Mouse (Mus musculus) E14TG2a.4 (cell line): ENCODE results near the gene Prkg1.

Experiments used
- H3K27me3 ChIP-seq: 2 replicates; pipeline ENCODE4 v1.6.1; 2014; ENCODE audit warnings: low read length, control low read depth; ENCODE audit not compliant: insufficient read depth
- H3K36me3 ChIP-seq: 2 replicates; pipeline ENCODE4 v1.6.1; 2014; ENCODE audit warnings: low read length, control low read depth; ENCODE audit not compliant: insufficient read depth
- H3K4me1 ChIP-seq: replicated peaks from 2 replicates; pipeline ENCODE4 v1.6.1; 2014; ENCODE audit warnings: low read depth, low read length, control low read depth
- H3K4me3 ChIP-seq: replicated peaks from 2 replicates; pipeline ENCODE4 v1.5.1; 2014; ENCODE audit warnings: mild to moderate bottlenecking, low read length
- H3K9me3 ChIP-seq: 2 replicates; pipeline ENCODE4 v1.6.1; 2014; ENCODE audit warnings: low read length, control low read depth
- CTCF ChIP-seq: conservative IDR thresholded peaks from 2 replicates; pipeline ENCODE4 v1.5.1; 2014; ENCODE audit warnings: low read length
- NANOG ChIP-seq: IDR thresholded peaks from 2 replicates; pipeline ENCODE4 v1.6.1; 2014; ENCODE audit warnings: borderline replicate concordance, low read length, mixed read lengths
- POU5F1 ChIP-seq: IDR thresholded peaks from 2 replicates; pipeline ENCODE4 v1.6.1; 2014; ENCODE audit warnings: low read length, borderline replicate concordance

Gene Prkg1

DNA sequence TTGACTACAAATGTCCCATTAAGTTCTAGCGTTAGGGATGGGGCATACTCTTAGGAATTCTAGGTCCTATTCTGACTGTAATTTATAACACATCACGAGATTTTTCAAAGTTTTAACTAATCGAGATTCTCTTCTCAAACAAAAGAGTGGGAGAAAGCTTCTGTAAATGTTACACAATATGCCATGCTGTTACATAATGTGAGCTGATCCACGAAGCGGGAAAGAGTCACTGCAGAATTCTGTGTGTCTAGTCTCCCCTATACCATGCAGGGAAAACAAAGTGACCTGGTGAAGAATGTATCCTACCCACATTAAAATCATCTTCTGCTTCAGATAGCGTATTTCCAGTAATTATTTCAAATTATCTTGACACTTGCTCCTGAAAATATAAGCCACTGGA lies 567.8 kb downstream of the Prkg1 start:
- Histone ChIP-seq H3K27me3 (no peaks in the 10 kb centered on the region), H3K4me1 (no peaks in the 10 kb centered on the region), H3K4me3 (no peak overlapping the region), H3K9me3 (no peaks in the 10 kb centered on the region), H3K36me3 (no peaks in the 10 kb centered on the region)
- TF ChIP-seq NANOG (no peak), CTCF (no peak), POU5F1 (no peak)

DNA sequence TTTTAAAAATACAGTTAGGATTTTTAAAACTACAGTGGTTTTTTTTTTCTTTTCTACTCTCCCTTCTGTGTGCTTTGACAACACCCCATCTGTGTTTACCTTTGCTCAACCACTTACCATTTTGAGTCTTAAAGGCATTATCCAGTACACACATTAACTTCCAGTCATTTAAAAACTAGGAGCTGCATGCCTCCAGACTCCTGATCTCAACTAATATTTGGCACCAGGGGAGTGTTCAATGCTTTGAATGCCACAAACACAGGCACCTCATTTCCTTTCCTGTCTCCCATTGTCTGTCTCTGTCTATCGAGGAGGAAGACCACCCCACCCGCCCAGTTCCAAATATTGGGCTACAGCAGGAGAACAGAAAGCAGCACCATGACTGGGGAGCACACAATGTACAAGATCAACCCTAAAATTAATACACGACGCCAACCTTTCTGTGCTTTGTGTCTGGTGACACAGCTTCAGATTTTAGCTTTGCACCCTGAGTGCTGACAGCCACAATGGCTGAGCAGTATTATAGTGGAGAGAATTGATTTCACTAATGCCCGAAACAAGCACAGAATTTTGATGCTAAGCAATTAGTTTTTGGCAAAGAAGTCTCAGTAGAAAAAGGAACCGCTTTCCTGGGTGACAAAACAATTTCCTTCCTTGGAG lies 576.1 kb downstream of the Prkg1 start:
- Histone ChIP-seq H3K4me1 (no peaks in the 10 kb centered on the region), H3K36me3 (no peaks in the 10 kb centered on the region), H3K27me3 (no peaks in the 10 kb centered on the region), H3K4me3 (no peak overlapping the region), H3K9me3 (no peaks in the 10 kb centered on the region)
- TF ChIP-seq NANOG (no peak), POU5F1 (no peak), CTCF (no peak)

DNA sequence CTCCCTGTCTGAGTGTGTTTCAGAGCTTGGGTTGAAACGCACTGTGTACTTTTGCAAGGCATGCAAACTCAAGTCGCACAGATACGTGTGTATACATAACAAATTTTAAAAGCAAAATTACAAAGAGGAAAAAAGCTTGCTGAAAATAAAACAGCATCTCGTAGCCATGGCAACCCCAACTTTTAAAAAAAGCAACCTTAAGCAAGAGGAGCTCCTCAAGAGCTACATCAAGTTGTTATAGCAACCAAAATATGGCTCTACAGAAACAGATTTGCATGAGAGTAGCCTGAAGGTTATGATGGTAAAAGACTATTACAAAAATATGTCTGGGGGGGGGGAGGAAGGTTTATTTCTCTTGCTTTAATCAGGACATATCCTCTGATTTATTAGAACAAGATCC lies 584.1 kb downstream of the Prkg1 start:
- Histone ChIP-seq H3K9me3 (no peaks in the 10 kb centered on the region), H3K4me1 (no peaks in the 10 kb centered on the region), H3K4me3 (no peak overlapping the region), H3K27me3 (no peaks in the 10 kb centered on the region), H3K36me3 (no peaks in the 10 kb centered on the region)
- TF ChIP-seq CTCF (no peak), POU5F1 (no peak), NANOG (no peak)

DNA sequence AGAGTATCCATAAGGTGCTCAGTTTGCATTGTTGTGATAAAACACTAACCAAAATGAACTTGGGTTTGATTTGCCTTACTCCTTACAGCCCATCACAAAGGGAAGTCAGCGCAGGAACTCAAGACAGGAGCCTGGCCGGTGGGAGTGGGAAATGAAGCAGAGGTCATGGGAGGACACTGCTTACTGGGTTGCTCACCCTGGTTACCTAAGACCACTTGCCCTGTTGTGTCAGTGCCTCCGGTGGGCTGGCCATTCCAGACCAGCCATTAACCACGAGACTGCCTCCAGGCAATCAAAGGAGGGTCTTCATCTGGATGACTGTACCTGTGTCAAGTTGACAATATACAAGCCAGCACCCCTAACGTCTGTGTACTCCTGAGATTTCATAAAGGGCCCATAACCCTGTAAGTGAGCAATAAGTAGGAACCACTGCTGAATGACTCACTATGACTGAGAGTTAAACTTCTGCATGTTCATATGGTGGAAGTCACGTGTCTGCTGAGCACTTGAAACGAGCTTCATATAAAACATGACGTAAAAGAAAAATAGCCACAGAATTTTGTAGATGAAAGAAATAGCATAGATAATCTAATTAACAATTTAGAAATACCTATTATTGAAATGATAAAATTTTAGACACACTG lies 587.4 kb downstream of the Prkg1 start:
- TF ChIP-seq POU5F1 (no peak), CTCF (no peak), NANOG (no peak)
- H3K36me3 ChIP-seq = no peaks in the 10 kb centered on the region

GRCm38 (mm10) chr19:31170985-31171384 lies 593.8 kb downstream of the Prkg1 start:
- H3K36me3 ChIP-seq = no peaks in the 10 kb centered on the region
- peaks cover 14% of the 10 kb centered on the region for H3K4me1 ChIP-seq
- peaks cover 6% of the 10 kb centered on the region; the same call in 1 of the 2 replicates for H3K27me3 ChIP-seq
- H3K4me3 ChIP-seq = no peak overlapping the region
- TF ChIP-seq NANOG = peak; percentile 53; the same call in 1 of the 2 replicates
- no peak for TF ChIP-seq POU5F1
- H3K9me3 ChIP-seq = no peaks in the 10 kb centered on the region

More for the DNA sequence above, 587.4 kb downstream of the Prkg1 start:
- H3K4me1 ChIP-seq = no peaks in the 10 kb centered on the region
- H3K4me3 ChIP-seq = no peak overlapping the region
- no peaks in the 10 kb centered on the region for H3K27me3 ChIP-seq
- H3K9me3 ChIP-seq = no peaks in the 10 kb centered on the region

GRCm38 (mm10) chr19:31158944-31159460 lies 605.8 kb downstream of the Prkg1 start:
- H3K36me3 ChIP-seq = no peaks in the 10 kb centered on the region
- TF ChIP-seq NANOG = no peak
- TF ChIP-seq POU5F1 = no peak
- no peak for TF ChIP-seq CTCF
- no peaks in the 10 kb centered on the region for H3K4me1 ChIP-seq
- H3K4me3 ChIP-seq = no peak overlapping the region
- no peaks in the 10 kb centered on the region for H3K9me3 ChIP-seq
- H3K27me3 ChIP-seq = no peaks in the 10 kb centered on the region

DNA sequence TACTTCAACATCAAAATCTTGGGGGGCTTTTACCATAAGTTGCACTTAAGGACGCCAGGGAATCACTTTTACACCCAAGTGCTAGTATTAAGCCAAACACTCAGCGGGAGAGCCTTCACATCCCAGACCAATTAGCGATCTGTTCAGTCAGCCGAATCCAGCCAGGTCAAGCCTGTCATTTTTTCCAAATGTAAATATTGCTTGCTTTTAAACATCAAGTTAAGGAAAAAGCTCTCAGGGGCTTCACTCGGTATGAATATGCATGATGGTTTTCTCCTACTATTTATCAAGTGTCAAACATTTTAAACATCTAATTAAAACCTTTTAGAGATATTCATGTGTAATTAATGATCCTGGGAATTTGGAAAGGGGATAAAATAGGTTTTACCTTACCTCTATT lies 611.4 kb downstream of the Prkg1 start:
- H3K4me3 ChIP-seq = no peak overlapping the region
- no peak for TF ChIP-seq POU5F1
- TF ChIP-seq NANOG = no peak
- TF ChIP-seq CTCF = no peak
- no peaks in the 10 kb centered on the region for H3K36me3 ChIP-seq
- H3K4me1 ChIP-seq = no peaks in the 10 kb centered on the region
- no peaks in the 10 kb centered on the region for H3K9me3 ChIP-seq
- H3K27me3 ChIP-seq = no peaks in the 10 kb centered on the region

DNA sequence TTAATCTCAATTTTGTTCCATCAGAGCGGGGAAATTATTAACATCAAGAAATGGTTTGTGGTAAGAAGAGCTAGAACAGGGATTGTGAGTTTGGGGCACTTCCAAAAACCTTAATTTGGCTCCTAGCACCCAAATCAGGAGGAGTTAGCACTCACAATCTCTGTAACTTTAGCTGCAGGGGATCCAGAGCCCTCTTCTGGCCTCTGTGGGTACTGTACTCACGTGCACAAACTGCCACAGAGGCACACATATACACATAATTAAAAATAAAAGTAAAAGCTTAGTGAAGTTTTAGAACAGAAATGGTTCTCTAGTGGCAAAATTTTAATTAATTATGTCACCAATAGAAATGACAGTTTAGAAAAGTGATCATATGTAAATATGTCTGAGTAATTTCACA lies 614.9 kb downstream of the Prkg1 start:
- no peaks in the 10 kb centered on the region for H3K4me1 ChIP-seq
- H3K4me3 ChIP-seq = no peak overlapping the region
- H3K27me3 ChIP-seq = no peaks in the 10 kb centered on the region
- H3K9me3 ChIP-seq = no peaks in the 10 kb centered on the region
- no peaks in the 10 kb centered on the region for H3K36me3 ChIP-seq
- TF ChIP-seq CTCF = peak; percentile 90
- TF ChIP-seq POU5F1 = no peak
- no peak for TF ChIP-seq NANOG

DNA sequence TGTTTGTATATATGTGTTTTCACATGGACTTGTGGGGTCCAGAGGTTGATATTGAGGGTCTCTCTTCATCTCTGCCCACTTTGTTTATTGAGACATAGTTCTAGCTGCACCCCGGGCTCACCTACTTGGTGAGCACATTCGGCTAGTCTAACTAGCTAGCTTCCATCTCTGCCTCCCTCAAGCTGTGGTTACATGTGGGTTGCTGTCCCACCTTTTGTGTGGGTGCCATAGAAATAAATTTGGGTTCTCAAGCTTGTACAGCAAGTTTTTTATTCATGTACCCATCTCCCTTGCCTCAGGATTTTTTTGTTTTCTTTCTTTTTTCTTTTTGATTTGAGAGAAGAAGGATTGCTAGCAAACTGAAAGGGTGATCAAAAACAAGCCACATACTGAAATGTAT lies 617.4 kb downstream of the Prkg1 start:
- Histone ChIP-seq H3K27me3 (no peaks in the 10 kb centered on the region), H3K4me3 (no peak overlapping the region), H3K36me3 (no peaks in the 10 kb centered on the region)

More for the DNA sequence above, 617.4 kb downstream of the Prkg1 start:
- Histone ChIP-seq H3K4me1 (no peaks in the 10 kb centered on the region), H3K9me3 (no peaks in the 10 kb centered on the region)
- no peak for TF ChIP-seq NANOG
- TF ChIP-seq POU5F1 = no peak
- TF ChIP-seq CTCF = no peak
